Mouse (Mus musculus) heart, postnatal 0 days (tissue): ENCODE data around the gene Pigf.

Experiments used
- CTCF ChIP-seq: IDR thresholded peaks from 2 replicates; pipeline ENCODE4 v1.5.1; 2016; ENCODE audit warnings: antibody characterized with exemption, control low read depth, low read depth
- EP300 ChIP-seq: IDR thresholded peaks from 2 replicates; pipeline ENCODE4 v1.6.1; 2016; ENCODE audit warnings: antibody characterized with exemption, low read depth

GRCm38 (mm10) chr17:86968581-86968980 lies 56.6 kb downstream of the Pigf start:
- no peak for TF ChIP-seq EP300
- TF ChIP-seq CTCF: no peak
